Mouse (Mus musculus) midbrain, embryonic 10.5 days (tissue): ENCODE results near the gene Ptrh2. TPM values are rescaled to one million over a fixed set of nuclear protein-coding genes. Genes with fewer than 3 reads are reported as not detected.

Source experiments
- DNase-seq: peaks from one replicate; pipeline ENCODE4 v3.0.0-alpha.2; 2017; ENCODE audit warnings: low spot score
- H3K27ac ChIP-seq: fragments of 300-500 bp; sonication (generic); replicated peaks from 2 replicates; pipeline ENCODE4 v1.5.1; 2016; ENCODE audit warnings: mild to moderate bottlenecking
- H3K27me3 ChIP-seq: fragments of 300-500 bp; sonication (generic); 2 replicates; pipeline ENCODE4 v1.6.1; 2016; ENCODE audit warnings: low read depth, mild to moderate bottlenecking; ENCODE audit not compliant: poor library complexity, severe bottlenecking
- H3K36me3 ChIP-seq: fragments of 300-500 bp; sonication (generic); 2 replicates; pipeline ENCODE4 v1.6.1; 2016; ENCODE audit warnings: mild to moderate bottlenecking, moderate library complexity
- H3K4me1 ChIP-seq: fragments of 300-500 bp; sonication (generic); 2 replicates; pipeline ENCODE4 v1.6.1; 2016
- H3K4me3 ChIP-seq: fragments of 300-500 bp; sonication (generic); 2 replicates; pipeline ENCODE4 v1.5.1; 2016; ENCODE audit warnings: mild to moderate bottlenecking, moderate library complexity
- H3K9me3 ChIP-seq: fragments of 300-500 bp; sonication (generic); replicated peaks from 2 replicates; pipeline ENCODE4 v1.6.1; 2016; ENCODE audit warnings: mild to moderate bottlenecking
- WGBS: fragments of 180-500 bp; shearing (Covaris S2); methylation state at CpG from one replicate; pipeline ENCODE4 v1.1.7; 2016; 5-methylcytosine and 5-hydroxymethylcytosine counted together
- polyA plus RNA-seq: library from polyadenylated mRNA; unstranded; fragments of >200 nt; fragmentation: Nextera tagmentation; extraction: Ambion mirVana; gene quantifications from 2 replicates; pipeline ENCODE4 v1.2.1, GENCODE M21; 2016

Ptrh2 gene
- polyA plus RNA-seq, 1 experiment from 2014 or later, result 42.9 TPM

- Histone ChIP-seq H3K9me3 (no peaks in the 10 kb centered on the region), H3K4me1 (peaks cover 7% of the 10 kb centered on the region), H3K27ac (no peak overlapping the region), H3K27me3 (no peaks in the 10 kb centered on the region), H3K4me3 (no peak overlapping the region), H3K36me3 (no peaks in the 10 kb centered on the region)
- no peak for DNase-seq
- WGBS, result 90% methylated on average over 4 of the region's 4 CpGs
Observed at GRCm38 (mm10) chr11:86654096-86654495, 29.7 kb upstream of the Ptrh2 start.

- no peak for DNase-seq
- Histone ChIP-seq H3K4me3 (no peak overlapping the region), H3K36me3 (peaks cover 4% of the 10 kb centered on the region), H3K4me1 (peaks cover 6% of the 10 kb centered on the region), H3K9me3 (no peaks in the 10 kb centered on the region), H3K27ac (no peak overlapping the region), H3K27me3 (no peaks in the 10 kb centered on the region)
- 90% methylated on average over 1 of the region's 1 CpGs for WGBS
Observed at GRCm38 (mm10) chr11:86655671-86656070, 28.1 kb upstream of the Ptrh2 start.

- 91% methylated on average over 4 of the region's 4 CpGs for WGBS
- Histone ChIP-seq H3K4me3 (no peak overlapping the region), H3K27me3 (no peaks in the 10 kb centered on the region), H3K4me1 (no peaks in the 10 kb centered on the region), H3K9me3 (no peaks in the 10 kb centered on the region), H3K36me3 (peaks cover 13% of the 10 kb centered on the region), H3K27ac (no peak overlapping the region)
- no peak for DNase-seq
Observed at GRCm38 (mm10) chr11:86656849-86657567, 26.8 kb upstream of the Ptrh2 start.

GRCm38 (mm10) chr11:86657863-86658262 lies 25.9 kb upstream of the Ptrh2 start:
- Histone ChIP-seq H3K27me3 (no peaks in the 10 kb centered on the region), H3K27ac (no peak overlapping the region), H3K4me1 (no peaks in the 10 kb centered on the region), H3K36me3 (peaks cover 21% of the 10 kb centered on the region), H3K9me3 (no peaks in the 10 kb centered on the region), H3K4me3 (no peak overlapping the region)
- DNase-seq, result no peak

DNA sequence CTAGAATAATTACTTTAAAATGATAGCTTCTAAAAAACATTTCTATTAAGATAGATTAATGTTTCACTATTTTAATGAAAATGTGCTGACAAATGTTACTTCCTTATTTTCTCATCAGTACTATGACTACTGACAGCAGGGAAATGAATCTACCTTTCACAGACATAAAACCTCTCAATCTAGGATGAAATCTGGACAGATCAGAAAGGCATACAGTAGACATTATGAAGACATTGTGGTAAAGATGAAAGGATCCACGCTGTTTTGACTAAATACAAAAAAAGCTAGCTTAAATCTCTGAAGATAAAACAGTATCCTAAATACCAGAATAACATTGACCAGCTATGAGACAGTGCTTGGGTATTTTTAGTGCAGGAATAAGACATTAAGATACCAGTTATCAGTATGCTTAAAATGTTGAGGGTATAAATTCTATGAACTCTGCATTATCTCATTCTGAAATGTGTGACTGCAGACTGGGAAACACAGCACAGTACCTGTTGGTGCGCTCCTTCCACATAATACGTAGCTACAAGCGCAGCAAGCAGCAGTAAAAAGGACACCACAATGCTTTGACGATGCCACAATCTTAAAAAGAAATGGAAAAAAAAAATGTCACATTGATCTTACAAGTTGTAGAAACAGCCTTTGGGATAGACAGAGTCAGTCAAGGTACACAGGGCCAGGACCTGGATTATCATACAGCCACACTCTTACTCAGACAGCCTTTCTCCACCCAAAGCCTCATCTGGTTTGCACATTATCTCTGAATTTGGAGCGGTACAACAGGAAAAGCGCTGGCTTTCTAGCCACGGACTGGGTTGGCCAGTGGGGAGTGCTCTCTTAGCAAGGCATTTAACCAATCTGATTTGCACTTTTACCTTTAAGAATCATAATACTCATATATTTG lies 20.5 kb upstream of the Ptrh2 start:
- no peak for DNase-seq
- Histone ChIP-seq H3K27ac (no peak overlapping the region), H3K36me3 (peaks cover 49% of the 10 kb centered on the region), H3K27me3 (no peaks in the 10 kb centered on the region), H3K4me3 (no peak overlapping the region), H3K4me1 (no peaks in the 10 kb centered on the region), H3K9me3 (no peaks in the 10 kb centered on the region)
- WGBS, result 94% methylated on average over 8 of the region's 8 CpGs

DNA sequence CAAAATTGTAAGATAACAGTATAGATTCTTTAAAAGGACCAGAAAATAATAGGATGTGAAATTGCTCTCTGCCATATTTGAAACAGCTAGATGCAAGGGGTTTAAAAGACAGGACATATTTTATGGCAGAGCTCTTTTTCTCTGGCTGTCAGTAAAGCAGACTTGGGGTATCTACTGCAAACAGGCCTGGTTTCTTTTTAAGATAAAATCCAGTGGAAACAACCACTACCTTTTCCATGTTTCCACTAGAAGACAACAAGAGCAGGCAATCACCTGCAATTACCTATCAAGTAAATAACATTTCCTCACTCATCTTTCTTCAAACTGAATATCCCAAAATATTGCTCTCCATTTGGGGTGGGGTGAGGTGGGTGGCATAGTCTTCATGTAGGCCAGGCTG lies 19.8 kb upstream of the Ptrh2 start:
- H3K4me3 ChIP-seq, result no peak overlapping the region
- peaks cover 49% of the 10 kb centered on the region for H3K36me3 ChIP-seq
- no peak for DNase-seq
- no peaks in the 10 kb centered on the region for H3K9me3 ChIP-seq
- no peaks in the 10 kb centered on the region for H3K27me3 ChIP-seq
- H3K27ac ChIP-seq, result no peak overlapping the region
- H3K4me1 ChIP-seq, result no peaks in the 10 kb centered on the region

GRCm38 (mm10) chr11:86664406-86664805 lies 19.4 kb upstream of the Ptrh2 start:
- no peak overlapping the region for H3K27ac ChIP-seq
- 94% methylated on average over 3 of the region's 3 CpGs for WGBS
- H3K9me3 ChIP-seq, result no peaks in the 10 kb centered on the region
- no peak overlapping the region for H3K4me3 ChIP-seq
- DNase-seq, result no peak
- peaks cover 49% of the 10 kb centered on the region for H3K36me3 ChIP-seq
- H3K4me1 ChIP-seq, result no peaks in the 10 kb centered on the region
- H3K27me3 ChIP-seq, result no peaks in the 10 kb centered on the region

DNA sequence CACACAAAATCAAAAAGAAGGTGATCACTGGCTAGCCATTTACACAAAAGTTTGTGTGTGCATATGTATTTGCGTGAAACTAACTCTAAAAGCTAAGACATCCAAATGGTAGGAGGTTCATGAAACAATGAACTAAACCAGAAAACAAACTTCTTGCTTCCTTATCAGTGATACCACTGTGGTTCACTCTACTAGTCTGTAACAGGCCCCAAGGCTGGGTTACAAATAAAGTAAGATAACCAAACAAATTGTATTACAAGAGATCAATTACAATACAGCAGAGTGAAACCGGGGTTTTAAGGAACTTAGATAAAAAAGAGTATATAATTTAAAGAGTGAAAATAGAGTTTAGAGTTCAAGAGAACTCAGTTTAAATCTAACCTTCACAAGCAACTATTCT lies 16.2 kb upstream of the Ptrh2 start:
- no peaks in the 10 kb centered on the region for H3K27me3 ChIP-seq
- H3K27ac ChIP-seq, result no peak overlapping the region
- WGBS, result 93% methylated on average over 2 of the region's 2 CpGs
- H3K36me3 ChIP-seq, result peaks cover 31% of the 10 kb centered on the region
- peaks cover 6% of the 10 kb centered on the region; the same call in 1 of the 2 replicates for H3K4me1 ChIP-seq
- no peaks in the 10 kb centered on the region for H3K9me3 ChIP-seq
- DNase-seq, result no peak
- no peak overlapping the region for H3K4me3 ChIP-seq

- Histone ChIP-seq H3K27ac (no peak overlapping the region), H3K27me3 (no peaks in the 10 kb centered on the region), H3K4me3 (no peak overlapping the region), H3K9me3 (no peaks in the 10 kb centered on the region), H3K36me3 (peaks cover 25% of the 10 kb centered on the region), H3K4me1 (peaks cover 6% of the 10 kb centered on the region; the same call in 1 of the 2 replicates)
- no peak for DNase-seq
- 91% methylated on average over 3 of the region's 3 CpGs for WGBS
Observed at GRCm38 (mm10) chr11:86668169-86668568, 15.6 kb upstream of the Ptrh2 start.

- Histone ChIP-seq H3K4me3 (no peak overlapping the region), H3K9me3 (no peaks in the 10 kb centered on the region), H3K4me1 (peaks cover 6% of the 10 kb centered on the region; the same call in 1 of the 2 replicates), H3K27me3 (no peaks in the 10 kb centered on the region), H3K27ac (no peak overlapping the region), H3K36me3 (no peaks in the 10 kb centered on the region)
- DNase-seq, result no peak
- WGBS, result 79% methylated on average over 3 of the region's 3 CpGs
Observed at GRCm38 (mm10) chr11:86671041-86671675, 12.6 kb upstream of the Ptrh2 start.

DNA sequence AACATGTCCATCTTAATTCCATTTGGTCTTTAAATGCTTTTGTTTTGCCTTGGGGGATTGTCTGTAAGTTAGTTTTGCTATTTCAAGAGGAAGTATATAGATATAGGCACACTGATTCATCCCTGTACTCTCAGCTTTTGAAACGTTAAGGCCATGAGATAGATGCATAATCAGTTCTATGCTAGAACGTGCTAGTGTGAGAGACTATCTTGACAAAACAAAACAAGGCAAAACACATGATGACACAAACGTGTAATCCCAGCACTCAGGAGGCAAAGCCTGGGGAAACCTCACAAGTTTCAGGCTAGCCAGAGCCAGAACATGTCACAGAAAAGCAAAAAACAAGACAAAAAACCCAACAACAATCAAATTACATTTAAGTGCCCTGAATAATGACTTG lies 11.0 kb upstream of the Ptrh2 start:
- H3K4me1 ChIP-seq, result peaks cover 6% of the 10 kb centered on the region; the same call in 1 of the 2 replicates
- 0 out of 2 replicates have a peak, but pooled peaks cover 3% of the 10 kb centered on the region for H3K36me3 ChIP-seq
- H3K27me3 ChIP-seq, result no peaks in the 10 kb centered on the region
- no peak for DNase-seq
- 88% methylated on average over 3 of the region's 3 CpGs for WGBS
- H3K9me3 ChIP-seq, result no peaks in the 10 kb centered on the region
- no peak overlapping the region for H3K4me3 ChIP-seq
- no peak overlapping the region for H3K27ac ChIP-seq

DNA sequence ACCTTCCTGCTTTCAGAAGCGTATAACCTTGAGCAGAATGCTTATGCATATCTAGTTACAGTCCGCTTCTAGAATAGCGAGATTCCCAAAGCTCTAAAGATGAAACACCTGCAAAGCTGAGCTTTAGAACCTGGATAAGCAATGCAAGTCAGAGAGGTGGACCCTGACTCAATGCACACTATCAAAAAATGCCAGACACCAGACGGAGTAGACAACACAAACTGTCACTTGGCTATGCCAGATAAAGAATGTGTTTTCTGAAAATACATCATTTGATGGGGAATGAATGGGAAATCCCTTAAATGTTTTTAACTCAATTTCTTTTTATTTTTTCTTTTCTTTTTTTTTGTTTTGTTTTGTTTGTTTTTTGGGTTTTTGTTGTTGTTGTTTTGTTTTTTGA lies 8.3 kb upstream of the Ptrh2 start:
- H3K4me3 ChIP-seq, result no peak overlapping the region
- H3K4me1 ChIP-seq, result peaks cover 13% of the 10 kb centered on the region
- H3K27me3 ChIP-seq, result no peaks in the 10 kb centered on the region
- DNase-seq, result no peak
- H3K36me3 ChIP-seq, result 0 out of 2 replicates have a peak, but pooled peaks cover 3% of the 10 kb centered on the region
- WGBS, result 95% methylated on average over 4 of the region's 4 CpGs
- H3K27ac ChIP-seq, result no peak overlapping the region
- H3K9me3 ChIP-seq, result no peaks in the 10 kb centered on the region
